Mouse (Mus musculus): ENCODE data around the gene Tnrc6c. TPM values are rescaled to one million over a fixed set of nuclear protein-coding genes. Genes with fewer than 3 reads are reported as not detected.

Tnrc6c gene
- total RNA-seq, 1 experiment from 2014 or later, result 25.4 TPM

Other genes starting within 250 kb of the Tnrc6c start
- not detected in 2 replicates for gene Gm11733, start 169.9 kb upstream of the Tnrc6c start, total RNA-seq (2017)
- 1.5 and 2.9 TPM in 2 replicates for gene Tmc8, start 127.8 kb downstream of the Tnrc6c start, total RNA-seq (2017)
- 12.6 and 23.0 TPM in 2 replicates for gene Tmc6, start 127.9 kb downstream of the Tnrc6c start, total RNA-seq (2017)
- gene 6030468B19Rik, start 143.4 kb downstream of the Tnrc6c start, total RNA-seq (2017), result 0.30 TPM in 1 of 2 replicates, not detected in the other
- gene Gm20708, start 155.4 kb downstream of the Tnrc6c start, total RNA-seq (2017), result 1.9 TPM in 1 of 2 replicates, not detected in the other
- 81.0 and 97.1 TPM in 2 replicates for gene Syngr2, start 155.4 kb downstream of the Tnrc6c start, total RNA-seq (2017)
- gene Afmid, start 171.6 kb downstream of the Tnrc6c start, total RNA-seq (2017), result 3.9 and 4.5 TPM in 2 replicates
- gene Tk1, start 171.8 kb downstream of the Tnrc6c start, total RNA-seq (2017), result 40.1 and 49.0 TPM in 2 replicates
- gene Birc5, start 195.0 kb downstream of the Tnrc6c start, total RNA-seq (2017), result 114 and 124 TPM in 2 replicates
- not detected in 2 replicates for gene Tmem235, start 206.5 kb downstream of the Tnrc6c start, total RNA-seq (2017)
- 5.4 and 5.9 TPM in 2 replicates for gene Tha1, start 219.2 kb downstream of the Tnrc6c start, total RNA-seq (2017)

Measured in hematopoietic stem cell, adult 5-6 weeks (primary cell).